Mouse (Mus musculus) erythroblast, adult 5-6 weeks (primary cell): ENCODE data around the gene Armcx1. TPM values are rescaled to one million over a fixed set of nuclear protein-coding genes. Genes with fewer than 3 reads are reported as not detected.
A peak's percentile ranks its signal among the peaks of the same experiment; 100 is the strongest.
"Not testable (repeated sequence)": the region's sequence is repeated elsewhere in the genome, so short reads cannot be mapped to it uniquely, and the experiment has no call there.

Experiments used
- ATAC-seq: replicated peaks from 2 replicates; pipeline ENCODE4 v1.8.0; 2016; ENCODE audit warnings: moderate number of reproducible peaks, mild to moderate bottlenecking, moderate TSS enrichment, inconsistent platforms; ENCODE audit not compliant: poor library complexity, low FRiP score, severe bottlenecking
- total RNA-seq, 2 experiments: library from RNA; stranded (forward) in 1 of 2; stranded (reverse) in 1 of 2; fragments of 150-400 nt in 1 of 2; fragments of 200-764, 138-1000 nt in 1 of 2; gene quantifications; 2 replicates each; pipeline versions ENCODE4 v1.2.3 to v1.2.4; 2015 to 2017; ENCODE audit warnings: low replicate concordance in 2 of 2

Gene Armcx1
- 0.84 and 5.0 TPM in 2 replicates for total RNA-seq (2015; ENCODE audit: low replicate concordance)
- 0.42 and 2.5 TPM in 2 replicates for total RNA-seq (2017; ENCODE audit: low replicate concordance)

GRCm38 (mm10) chrX:134717752-134718308, at the start of gene Armcx1:
Armcx1 (plus strand) TSS chrX:134717963.
- peak; percentile 73 for ATAC-seq

DNA sequence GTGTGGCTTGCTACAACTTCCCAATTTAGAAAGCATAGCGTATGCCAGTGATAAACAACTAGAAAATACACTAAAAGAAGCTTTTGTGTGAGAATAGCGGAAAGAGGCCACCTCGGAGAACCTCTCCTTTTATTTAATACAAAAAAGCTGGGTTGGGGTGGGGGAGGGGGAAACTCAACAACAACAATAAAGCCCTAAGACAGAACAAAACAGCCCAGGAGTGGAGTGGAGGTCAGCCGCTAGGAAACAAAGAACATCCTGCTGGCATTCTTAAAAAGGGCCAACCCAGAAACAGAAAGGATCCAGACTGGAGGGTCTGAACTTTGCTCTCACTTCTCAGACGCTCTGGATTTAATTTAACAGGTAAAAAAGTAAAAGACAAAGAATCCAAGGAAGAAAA, 42.7 kb upstream of the Armcx1 start:
- no peak for ATAC-seq

GRCm38 (mm10) chrX:134675959-134676358, 41.8 kb upstream of the Armcx1 start:
- ATAC-seq = no peak

DNA sequence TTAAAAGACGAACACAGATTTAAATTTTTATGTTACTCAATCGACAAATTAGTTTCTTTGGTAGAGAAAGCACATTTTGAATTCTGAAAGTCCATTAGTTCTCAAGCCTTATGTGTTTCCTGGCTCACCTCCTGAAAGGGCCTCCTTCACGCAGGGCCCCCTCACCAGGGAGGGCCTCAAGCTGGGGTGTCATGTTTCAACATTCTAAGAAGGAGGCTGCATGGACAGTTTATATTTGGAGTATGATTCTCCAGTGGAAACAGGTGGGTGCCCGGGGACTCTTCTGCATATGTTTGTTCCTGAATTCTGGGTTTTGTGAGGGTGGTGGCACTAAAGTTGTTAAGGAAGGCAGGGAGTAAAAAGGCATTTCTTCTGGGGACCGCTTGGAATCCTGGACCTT, 32.8 kb upstream of the Armcx1 start:
- no peak for ATAC-seq

DNA sequence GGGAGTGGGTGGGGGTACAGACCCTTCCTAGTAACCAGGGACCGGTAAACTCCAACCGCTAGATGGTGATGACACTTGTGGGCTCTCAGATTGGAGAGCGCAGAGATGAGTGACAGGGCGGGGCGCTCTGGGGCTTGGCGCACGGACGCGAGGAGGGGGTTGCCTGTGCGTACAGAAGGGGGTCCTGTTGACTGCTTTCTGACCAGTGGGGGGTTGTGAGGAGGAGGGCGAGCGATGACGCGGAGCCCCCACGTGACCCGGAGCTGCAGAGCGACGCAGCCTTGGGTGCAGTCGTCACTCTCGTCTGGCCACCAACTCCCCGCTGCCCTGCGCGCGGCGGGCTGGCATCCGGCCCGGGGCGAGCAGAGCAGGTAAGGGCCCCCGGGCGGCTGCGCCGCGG, 31.5 kb upstream of the Armcx1 start, which contains the start of gene Armcx4:
Gene Armcx4 (plus strand): TSS at position 253 of the 400 bp plus-strand sequence.
- ATAC-seq = no peak

DNA sequence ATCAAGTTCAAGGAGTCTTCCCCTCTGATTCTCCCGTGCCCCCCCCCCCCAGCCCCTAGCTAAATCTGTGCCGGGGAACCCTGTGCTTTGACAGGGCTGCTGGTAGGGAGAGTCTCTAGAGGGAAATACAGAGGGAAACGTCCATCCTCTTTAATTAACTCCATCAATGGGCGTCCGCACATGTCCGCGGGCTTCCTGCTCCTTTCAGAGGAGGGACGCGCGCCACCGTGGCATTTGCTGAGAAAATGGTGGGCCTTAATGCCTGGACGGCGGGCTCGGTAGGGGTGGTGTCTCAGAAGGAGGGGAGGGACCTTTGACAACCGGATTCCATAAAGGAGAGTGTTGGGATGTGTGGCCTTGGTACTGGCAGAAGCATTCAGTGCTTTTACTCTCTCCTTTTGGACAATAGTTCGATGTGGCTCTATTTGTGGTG, 31.0 kb upstream of the Armcx1 start:
- ATAC-seq = no peak

DNA sequence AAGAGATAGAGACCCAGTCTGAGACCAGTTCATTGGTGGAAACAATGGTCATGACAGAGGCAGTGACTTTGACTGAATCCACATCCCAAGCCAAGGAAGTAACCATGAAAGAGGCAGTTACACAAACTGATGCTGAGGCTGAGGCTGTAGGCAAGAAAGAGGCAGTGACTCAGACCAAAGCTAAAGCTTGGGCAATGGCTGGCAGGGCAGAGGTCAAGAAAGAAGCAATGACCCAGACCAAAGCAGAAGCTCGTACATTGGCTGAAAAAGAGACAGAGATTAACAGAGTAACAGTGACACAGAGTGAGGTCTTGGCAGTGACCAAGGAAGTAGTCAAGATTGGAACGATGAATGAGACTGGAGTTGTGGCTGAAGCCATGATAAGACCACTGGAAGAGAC, 28.1 kb upstream of the Armcx1 start:
- no peak for ATAC-seq

DNA sequence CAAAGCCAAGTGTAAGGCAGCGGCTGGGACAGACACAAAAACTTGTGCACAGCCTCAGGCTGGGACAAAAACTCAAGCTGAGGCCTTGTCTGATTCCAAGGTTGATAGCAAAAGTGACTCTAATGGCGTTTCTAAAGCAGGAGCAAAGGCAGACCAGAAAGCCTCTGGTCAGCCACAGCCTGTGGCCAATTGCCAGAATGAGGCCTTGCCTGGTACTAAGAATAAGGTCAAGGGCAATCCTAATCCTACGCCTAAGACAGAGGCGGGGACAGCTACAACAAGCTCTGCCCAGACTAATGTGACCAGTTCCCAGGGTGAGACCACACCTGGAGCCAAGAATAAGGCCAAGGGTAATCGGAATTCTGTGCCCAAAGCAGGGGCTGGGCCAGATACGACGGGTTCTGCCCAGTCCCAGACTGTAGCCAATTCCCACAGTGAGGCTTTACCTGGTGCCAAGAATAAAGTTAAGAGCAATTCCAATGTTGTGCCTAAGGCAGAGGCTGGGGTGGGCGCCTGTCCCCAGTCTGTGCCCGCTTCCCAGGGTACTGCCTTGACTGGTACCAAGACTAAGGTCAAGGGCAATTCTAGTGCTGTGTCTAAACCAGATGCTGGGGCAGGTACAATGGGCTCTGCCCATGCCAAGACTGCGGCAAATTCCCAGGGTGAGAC, 26.8 kb upstream of the Armcx1 start:
- no peak for ATAC-seq

DNA sequence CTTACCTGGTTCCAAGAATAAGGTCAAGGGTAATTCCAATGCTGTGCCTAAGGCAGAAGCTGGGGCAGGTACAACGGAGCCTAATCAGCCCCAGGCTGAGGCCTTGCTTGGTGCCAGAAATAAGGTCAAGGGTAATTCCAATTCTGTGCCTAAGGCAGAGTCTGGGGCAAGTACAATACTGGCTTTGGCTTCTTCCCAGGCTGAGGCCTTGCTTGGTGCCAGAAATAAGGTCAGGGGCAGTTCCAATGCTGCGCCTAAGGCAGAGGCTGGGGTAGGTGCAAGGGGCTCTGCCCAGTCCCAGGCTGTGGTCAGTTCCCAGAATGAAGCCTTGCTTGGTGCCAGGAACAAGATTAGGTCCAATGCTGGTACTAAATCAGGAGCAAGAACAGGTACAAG, 26.2 kb upstream of the Armcx1 start:
- no peak for ATAC-seq

- no peak for ATAC-seq
These were observed 900 bp upstream of the Armcx1 start for GRCm38 (mm10) chrX:134716863-134717262.

DNA sequence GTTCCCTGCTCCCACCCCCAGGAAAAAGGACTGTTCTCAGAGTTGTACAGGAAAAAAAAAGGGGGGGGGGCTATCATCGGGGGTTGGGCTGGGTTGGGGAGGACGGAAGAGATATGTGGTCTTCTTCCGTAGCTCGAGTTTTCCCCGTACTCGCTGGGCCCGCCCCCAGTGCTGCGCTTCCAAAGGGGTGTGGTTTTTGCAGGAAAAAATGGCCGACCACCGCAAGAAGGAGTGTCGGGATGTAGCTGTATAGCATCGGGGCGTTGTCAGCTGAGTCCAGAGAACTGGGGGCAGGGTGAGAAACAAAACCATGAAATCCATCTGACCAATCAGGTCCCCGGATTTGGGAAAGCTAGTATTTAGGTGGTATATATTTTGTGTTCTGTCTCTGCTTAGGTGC, 761 bp downstream of the Armcx1 start:
- no peak for ATAC-seq

GRCm38 (mm10) chrX:134723762-134724161, 6.0 kb downstream of the Armcx1 start:
- not testable (repeated sequence) for ATAC-seq

DNA sequence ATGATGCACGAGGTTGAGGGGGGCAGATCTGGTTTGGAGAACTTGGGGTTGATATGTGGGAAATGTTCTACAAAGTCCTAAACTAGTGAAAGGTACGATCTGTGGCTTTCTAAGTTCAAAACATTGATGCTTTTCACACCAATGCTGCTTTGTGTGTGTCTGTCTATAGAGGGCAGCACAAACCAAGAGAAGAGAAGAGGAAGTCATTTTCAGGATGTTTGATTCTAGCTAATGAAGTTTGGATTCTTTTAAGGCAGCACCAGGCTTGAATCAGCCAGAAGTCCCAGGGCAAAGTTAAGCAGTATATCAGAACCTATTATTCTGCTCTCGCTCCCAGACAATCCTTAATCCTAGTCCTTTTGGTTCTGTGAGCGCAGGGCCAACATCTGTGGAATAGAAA, 12.0 kb downstream of the Armcx1 start:
- ATAC-seq = no peak

GRCm38 (mm10) chrX:134737796-134738195, 20.0 kb downstream of the Armcx1 start:
- no peak for ATAC-seq

- ATAC-seq = no peak
These were observed 21.4 kb downstream of the Armcx1 start for GRCm38 (mm10) chrX:134739160-134739559.

DNA sequence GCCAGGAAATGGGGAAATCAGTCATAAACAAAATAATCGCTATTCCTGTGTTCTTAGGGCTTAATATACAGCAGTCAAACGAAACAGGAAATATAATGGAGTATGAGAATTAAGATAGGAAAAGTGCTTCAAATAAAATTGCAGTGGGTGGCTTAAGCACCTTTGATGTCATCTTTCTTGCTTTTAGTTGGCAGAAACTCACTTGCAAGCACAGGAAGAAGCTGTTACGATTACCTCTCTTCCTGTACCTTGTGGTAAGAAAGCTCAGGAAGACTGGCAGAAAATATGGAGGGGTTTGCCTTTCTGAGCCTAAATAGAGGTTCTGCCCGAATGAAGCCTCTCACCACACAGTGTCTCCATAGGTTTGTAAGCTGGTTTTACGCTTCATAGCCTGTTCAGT, 24.1 kb downstream of the Armcx1 start:
- ATAC-seq = no peak

GRCm38 (mm10) chrX:134746459-134746858, 28.7 kb downstream of the Armcx1 start:
- ATAC-seq = no peak

DNA sequence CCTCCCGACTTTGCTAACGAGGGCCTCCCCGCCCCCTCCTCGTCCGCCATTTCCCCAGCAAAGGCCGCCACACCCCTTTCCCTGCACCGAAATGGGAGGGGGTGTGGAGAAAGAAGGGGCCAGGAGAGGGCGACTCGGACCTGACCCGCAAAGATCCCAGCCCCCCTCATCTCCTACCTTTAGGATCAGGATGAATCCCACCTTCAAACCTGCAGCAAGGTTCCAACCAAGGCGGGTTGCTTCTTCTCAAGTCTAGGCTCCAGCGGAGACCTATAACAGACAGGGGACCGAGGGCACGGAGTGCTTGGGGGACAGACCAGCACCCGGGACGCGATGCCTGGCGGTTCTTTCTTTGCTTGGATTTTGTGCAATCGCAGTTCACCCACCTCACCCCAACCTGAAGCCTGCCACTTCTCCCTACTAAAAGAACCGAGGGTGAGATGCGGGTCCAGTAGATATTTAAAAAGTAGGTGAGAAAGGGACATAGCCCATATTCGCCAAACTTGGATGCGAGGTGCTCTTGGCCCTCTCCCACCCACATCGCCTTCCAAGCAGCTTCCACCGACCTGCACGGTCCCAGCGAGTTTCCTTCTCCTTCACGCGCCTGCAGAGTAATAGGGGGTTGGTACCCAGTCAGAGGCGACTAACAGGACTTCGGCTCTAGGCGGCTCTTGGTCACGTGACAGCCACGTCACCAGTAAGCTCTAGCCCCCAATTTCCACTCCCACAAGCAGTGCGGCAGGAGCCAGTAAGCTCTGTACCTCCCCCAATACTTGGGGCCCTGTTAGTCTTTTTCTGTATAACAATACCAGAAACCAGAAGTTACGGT, 33.2 kb downstream of the Armcx1 start, which contains the start of gene Armcx6:
Gene Armcx6 (minus strand): TSS at position 654 of the 829 bp plus-strand sequence.
- ATAC-seq = peak; percentile 80

GRCm38 (mm10) chrX:134751910-134752309, 34.1 kb downstream of the Armcx1 start:
- ATAC-seq = no peak

- ATAC-seq = no peak
These were observed 34.8 kb downstream of the Armcx1 start for GRCm38 (mm10) chrX:134752584-134752983.
